Mouse (Mus musculus) midbrain, embryonic 13.5 days (tissue): Measurements from ENCODE around the gene Bpifc. TPM values are rescaled to one million over a fixed set of nuclear protein-coding genes. Genes with fewer than 3 reads are reported as not detected.

Source experiments
- ATAC-seq: fragments of 200-750 bp; cut with Nextera tagmentation; 2 replicates; pipeline ENCODE4 v1.8.0; 2017; ENCODE audit warnings: mild to moderate bottlenecking, moderate TSS enrichment, moderate library complexity
- H3K27ac ChIP-seq: fragments of 300-500 bp; sonication (generic); 2 replicates; pipeline ENCODE4 v1.5.1; 2015; ENCODE audit warnings: inconsistent platforms, mild to moderate bottlenecking, moderate library complexity
- H3K27me3 ChIP-seq: fragments of 300-500 bp; sonication (generic); 2 replicates; pipeline ENCODE4 v1.6.1; 2015; ENCODE audit warnings: mild to moderate bottlenecking, inconsistent platforms
- H3K36me3 ChIP-seq: fragments of 300-500 bp; sonication (generic); 2 replicates; pipeline ENCODE4 v1.6.1; 2015; ENCODE audit warnings: mild to moderate bottlenecking, inconsistent platforms
- H3K4me1 ChIP-seq: fragments of 300-500 bp; sonication (generic); replicated peaks from 2 replicates; pipeline ENCODE4 v1.6.1; 2015; ENCODE audit warnings: inconsistent platforms
- H3K4me2 ChIP-seq: fragments of 300-500 bp; sonication (generic); replicated peaks from 2 replicates; pipeline ENCODE4 v1.6.1; 2015; ENCODE audit warnings: moderate library complexity, mild to moderate bottlenecking, inconsistent platforms
- H3K4me3 ChIP-seq: fragments of 300-500 bp; sonication (generic); replicated peaks from 2 replicates; pipeline ENCODE4 v1.5.1; 2015; ENCODE audit warnings: mild to moderate bottlenecking, inconsistent platforms
- H3K9ac ChIP-seq: fragments of 300-500 bp; sonication (generic); replicated peaks from 2 replicates; pipeline ENCODE4 v1.6.1; 2015; ENCODE audit warnings: mild to moderate bottlenecking, inconsistent platforms
- H3K9me3 ChIP-seq: fragments of 300-500 bp; sonication (generic); 2 replicates; pipeline ENCODE4 v1.6.1; 2016; ENCODE audit warnings: mild to moderate bottlenecking, inconsistent platforms
- WGBS: fragments of 180-500 bp; shearing (Covaris S2); methylation state at CpG from one replicate; pipeline ENCODE4 v1.1.7; 2015; 5-methylcytosine and 5-hydroxymethylcytosine counted together
- polyA plus RNA-seq: library from polyadenylated mRNA; unstranded; fragments of >200 nt; fragmentation: Nextera tagmentation; extraction: Ambion mirVana; gene quantifications from 2 replicates; pipeline ENCODE4 v1.2.1, GENCODE M21; 2015

The Bpifc gene
- not detected in 2 replicates for polyA plus RNA-seq

DNA sequence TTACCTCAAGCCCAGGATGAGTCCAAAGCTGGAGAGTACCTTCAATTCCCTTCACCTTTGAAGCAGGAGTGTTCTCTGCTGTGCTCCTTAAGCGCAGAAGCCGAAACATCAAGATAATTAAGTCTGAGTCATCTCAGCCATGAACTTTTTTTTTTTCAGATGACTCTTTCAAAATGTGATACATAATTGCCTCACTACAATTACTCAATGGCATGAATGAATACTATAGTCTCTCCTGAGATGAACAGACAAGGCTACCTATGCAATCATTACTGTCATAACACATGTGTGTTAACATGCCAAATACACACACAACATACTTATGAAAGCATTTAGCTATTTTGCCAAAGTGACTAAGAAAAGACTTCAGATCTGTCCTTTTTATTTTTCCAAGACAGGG is at the start of gene Bpifc:
Gene Bpifc, minus strand, starts transcription at position 115 of the 400 bp plus-strand sequence.
- Histone ChIP-seq H3K4me3 (no peak within 1 kb of the TSS), H3K9ac (no peak within 1 kb of the TSS), H3K27me3 (no peaks in the 10 kb centered on the region), H3K9me3 (no peaks in the 10 kb centered on the region), H3K4me2 (no peak within 1 kb of the TSS), H3K4me1 (no peaks in the 10 kb centered on the region), H3K36me3 (no peaks in the 10 kb centered on the region), H3K27ac (no peak within 1 kb of the TSS)
- WGBS, result 96% methylated on average over 2 of the region's 2 CpGs
- ATAC-seq, result no peak

DNA sequence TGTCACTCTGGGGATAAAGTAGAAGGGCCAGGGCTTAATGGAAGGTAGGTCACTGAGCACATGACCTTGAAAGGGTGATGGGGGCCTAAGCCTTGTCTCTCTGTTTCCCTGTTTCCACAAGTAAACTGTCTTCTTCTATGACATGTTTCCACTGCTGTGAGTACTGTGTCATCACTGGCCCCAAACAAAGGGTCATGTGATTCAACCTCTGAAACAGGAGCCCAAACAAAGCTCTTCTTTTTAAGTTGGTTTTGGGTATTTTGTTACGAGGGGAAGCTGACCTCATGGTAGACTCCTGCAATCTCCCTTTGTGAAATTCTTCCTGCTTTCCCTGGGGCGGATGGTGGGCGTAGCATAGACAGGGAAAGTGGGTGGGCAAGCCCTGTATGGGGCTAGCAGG is 48.6 kb upstream of the Bpifc start:
- H3K27ac ChIP-seq, result no peak overlapping the region
- 61% methylated on average over 3 of the region's 3 CpGs for WGBS
- ATAC-seq, result no peak

DNA sequence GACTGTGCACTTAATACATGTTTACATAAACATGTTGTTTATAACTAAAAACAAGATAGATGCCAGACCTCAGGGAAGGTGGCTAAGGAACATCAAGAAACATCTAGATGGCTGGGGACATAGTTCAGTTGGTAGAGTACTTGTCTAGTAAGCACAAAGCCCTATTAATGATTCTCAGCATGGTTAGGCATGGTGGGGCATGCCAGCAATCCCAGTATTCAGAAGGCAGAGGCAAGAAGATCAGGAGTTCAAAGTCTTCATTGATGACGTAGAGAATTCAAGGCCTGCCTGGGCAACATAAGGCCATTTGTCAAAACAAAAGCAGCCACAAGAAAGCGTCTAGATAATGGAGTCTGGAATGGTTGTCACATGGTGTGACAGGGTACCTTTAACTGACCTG is 46.0 kb upstream of the Bpifc start:
- no peak overlapping the region for H3K4me3 ChIP-seq
- H3K9ac ChIP-seq, result no peak overlapping the region
- no peaks in the 10 kb centered on the region for H3K4me1 ChIP-seq
- no peak overlapping the region for H3K4me2 ChIP-seq
- no peaks in the 10 kb centered on the region for H3K27me3 ChIP-seq
- H3K27ac ChIP-seq, result no peak overlapping the region
- peaks cover 40% of the 10 kb centered on the region for H3K36me3 ChIP-seq
- no peak for ATAC-seq
- H3K9me3 ChIP-seq, result no peaks in the 10 kb centered on the region
- 66% methylated on average over 2 of the region's 2 CpGs for WGBS

More for the DNA sequence above, 48.6 kb upstream of the Bpifc start:
- H3K4me1 ChIP-seq, result peaks cover 3% of the 10 kb centered on the region; the same call in 1 of the 2 replicates
- no peak overlapping the region for H3K4me2 ChIP-seq
- no peaks in the 10 kb centered on the region for H3K9me3 ChIP-seq
- no peaks in the 10 kb centered on the region for H3K27me3 ChIP-seq
- peaks cover 22% of the 10 kb centered on the region for H3K36me3 ChIP-seq
- H3K9ac ChIP-seq, result no peak overlapping the region
- H3K4me3 ChIP-seq, result no peak overlapping the region

DNA sequence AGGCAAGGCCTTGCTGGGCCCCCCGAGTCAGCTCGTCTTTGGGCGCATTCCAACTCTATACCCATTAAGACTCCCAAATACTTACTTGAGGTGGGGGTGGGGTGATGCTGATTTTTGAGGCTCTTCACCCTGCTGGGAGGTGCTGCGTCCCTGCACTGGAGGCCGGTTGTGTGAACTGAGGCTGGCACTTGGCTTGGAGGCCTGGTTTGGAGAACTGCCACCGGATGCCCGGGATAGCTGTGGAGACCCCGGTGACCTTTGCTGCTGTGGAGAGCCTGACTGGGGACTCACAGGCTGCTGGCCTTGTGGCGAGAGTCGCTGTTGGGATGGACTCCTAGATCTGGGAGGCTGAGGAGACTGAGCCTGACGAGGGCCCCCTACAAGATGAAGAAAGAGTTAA is 45.6 kb upstream of the Bpifc start:
- no peaks in the 10 kb centered on the region for H3K27me3 ChIP-seq
- no peak for ATAC-seq
- no peak overlapping the region for H3K4me2 ChIP-seq
- peaks cover 39% of the 10 kb centered on the region for H3K36me3 ChIP-seq
- no peak overlapping the region for H3K4me3 ChIP-seq
- H3K9ac ChIP-seq, result no peak overlapping the region
- no peaks in the 10 kb centered on the region for H3K9me3 ChIP-seq
- WGBS, result 89% methylated on average over 11 of the region's 11 CpGs
- H3K27ac ChIP-seq, result no peak overlapping the region
- no peaks in the 10 kb centered on the region for H3K4me1 ChIP-seq

DNA sequence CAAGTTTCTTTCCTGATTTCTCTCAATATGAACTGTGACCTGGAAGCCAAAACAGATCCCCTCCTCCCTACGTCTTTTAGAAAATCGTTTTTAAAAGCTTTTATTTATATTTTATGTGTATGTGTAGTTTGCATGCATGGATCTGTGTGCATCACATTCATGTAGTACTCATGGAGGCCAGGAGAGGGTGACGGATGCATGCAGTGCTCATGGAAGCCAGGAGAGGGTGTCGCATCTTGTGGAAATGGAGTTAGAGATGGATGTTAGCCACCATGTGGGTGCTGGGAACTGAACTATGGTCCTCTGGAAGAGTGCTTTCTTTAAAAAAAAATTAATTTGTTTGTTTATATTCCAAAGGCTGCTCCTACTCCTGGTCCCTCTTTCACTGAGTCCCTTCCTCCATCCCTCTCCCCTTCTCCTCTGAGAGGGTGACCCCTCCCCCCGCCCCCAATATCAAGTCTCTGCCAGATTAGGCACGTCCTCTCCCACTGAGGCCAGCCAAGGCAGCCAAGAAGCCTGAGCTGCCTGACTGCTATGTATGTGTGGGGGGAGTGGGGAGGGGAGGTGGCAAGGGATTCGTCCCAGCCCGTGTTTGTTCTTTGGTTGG is 44.7 kb upstream of the Bpifc start:
- 88% methylated on average over 8 of the region's 8 CpGs for WGBS
- Histone ChIP-seq H3K36me3 (peaks cover 39% of the 10 kb centered on the region), H3K27me3 (no peaks in the 10 kb centered on the region), H3K4me2 (no peak overlapping the region), H3K4me1 (no peaks in the 10 kb centered on the region), H3K27ac (no peak overlapping the region), H3K9me3 (no peaks in the 10 kb centered on the region), H3K9ac (no peak overlapping the region), H3K4me3 (no peak overlapping the region)
- ATAC-seq, result no peak

DNA sequence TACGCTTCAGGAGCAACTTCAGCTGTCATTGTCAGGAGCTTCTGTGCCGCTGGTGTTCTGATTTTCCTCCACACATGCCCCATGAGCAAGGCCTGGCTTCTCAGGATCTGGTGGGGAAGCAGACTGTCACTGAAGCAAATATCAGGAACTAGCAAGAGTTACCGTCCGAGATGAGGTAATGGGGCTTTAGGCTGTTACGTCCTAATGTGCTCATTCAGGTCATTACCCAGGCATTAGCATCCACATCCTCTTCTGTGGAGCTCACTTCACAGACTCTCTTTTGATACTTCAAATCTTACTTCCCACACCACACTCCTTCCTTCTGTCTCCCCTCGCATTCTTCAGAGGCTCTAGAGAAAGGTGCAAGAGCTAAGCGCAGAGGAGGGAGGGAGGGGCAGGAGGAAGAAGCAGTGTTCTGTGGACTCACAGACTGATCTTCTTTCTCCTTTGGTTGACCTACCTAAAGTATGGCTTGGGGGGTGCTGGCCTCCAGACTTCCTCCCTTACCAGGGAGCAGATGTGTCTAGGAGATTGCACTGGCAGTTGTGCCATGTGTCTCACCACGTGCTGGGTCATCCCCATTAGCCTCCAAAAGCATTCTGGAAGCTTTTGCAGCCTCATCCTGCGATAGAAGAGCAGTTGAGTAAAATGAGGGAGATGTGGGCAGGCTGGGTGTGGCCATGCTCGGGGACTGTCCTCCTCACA is 41.3 kb upstream of the Bpifc start:
- H3K27me3 ChIP-seq, result no peaks in the 10 kb centered on the region
- no peaks in the 10 kb centered on the region for H3K4me1 ChIP-seq
- peaks cover 39% of the 10 kb centered on the region for H3K36me3 ChIP-seq
- H3K9ac ChIP-seq, result no peak overlapping the region
- no peak overlapping the region for H3K4me2 ChIP-seq
- ATAC-seq, result no peak
- no peak overlapping the region for H3K4me3 ChIP-seq
- H3K9me3 ChIP-seq, result no peaks in the 10 kb centered on the region
- no peak overlapping the region for H3K27ac ChIP-seq
- WGBS, result 88% methylated on average over 10 of the region's 10 CpGs

DNA sequence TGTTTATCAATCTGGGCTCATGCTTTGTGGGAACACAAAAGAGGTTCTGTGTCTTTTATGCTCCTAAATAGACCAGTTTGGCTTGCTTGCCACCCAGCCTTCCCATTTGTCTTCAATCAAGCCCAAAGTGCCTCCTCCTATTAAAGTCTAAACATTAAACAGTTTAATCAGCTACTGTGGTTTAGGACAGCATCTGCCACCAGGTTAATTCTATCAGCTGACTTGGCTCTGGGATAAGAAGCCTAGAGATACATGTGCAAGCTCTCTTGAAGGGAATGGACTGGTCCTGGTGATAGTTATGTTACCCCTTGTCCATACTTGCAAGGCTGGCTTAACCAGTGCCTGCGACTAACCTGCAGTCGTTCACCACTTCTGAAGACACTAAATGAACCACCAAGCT is 38.8 kb upstream of the Bpifc start:
- Histone ChIP-seq H3K4me1 (no peaks in the 10 kb centered on the region), H3K27ac (no peak overlapping the region), H3K36me3 (peaks cover 22% of the 10 kb centered on the region), H3K4me3 (no peak overlapping the region), H3K9ac (no peak overlapping the region), H3K4me2 (no peak overlapping the region), H3K9me3 (no peaks in the 10 kb centered on the region), H3K27me3 (no peaks in the 10 kb centered on the region)
- 96% methylated on average over 2 of the region's 2 CpGs for WGBS
- no peak for ATAC-seq

DNA sequence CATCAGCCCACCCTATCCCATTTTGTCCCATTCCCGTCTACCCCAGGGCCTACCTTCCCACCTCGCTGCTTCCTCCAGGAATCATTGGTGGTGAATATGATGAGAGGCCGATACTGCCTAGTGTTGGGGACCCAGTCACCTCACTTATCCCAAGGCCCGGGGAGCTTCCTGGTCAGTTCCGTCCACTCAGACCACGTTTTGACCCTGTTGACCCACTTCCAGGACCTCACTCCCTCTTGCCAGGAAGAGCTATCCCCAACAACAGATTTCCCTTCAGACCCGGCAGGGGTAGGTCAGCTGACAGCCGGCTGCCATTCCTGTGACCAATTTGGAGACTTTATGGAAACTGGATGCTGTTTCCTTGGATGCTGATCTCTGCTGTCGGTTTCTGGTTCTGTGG is 36.1 kb upstream of the Bpifc start:
- no peaks in the 10 kb centered on the region for H3K9me3 ChIP-seq
- peaks cover under 1% of the 10 kb centered on the region; the same call in 1 of the 2 replicates for H3K36me3 ChIP-seq
- no peaks in the 10 kb centered on the region for H3K4me1 ChIP-seq
- ATAC-seq, result no peak
- H3K4me2 ChIP-seq, result no peak overlapping the region
- H3K9ac ChIP-seq, result no peak overlapping the region
- H3K27ac ChIP-seq, result no peak overlapping the region
- WGBS, result 90% methylated on average over 9 of the region's 9 CpGs
- no peak overlapping the region for H3K4me3 ChIP-seq
- no peaks in the 10 kb centered on the region for H3K27me3 ChIP-seq

DNA sequence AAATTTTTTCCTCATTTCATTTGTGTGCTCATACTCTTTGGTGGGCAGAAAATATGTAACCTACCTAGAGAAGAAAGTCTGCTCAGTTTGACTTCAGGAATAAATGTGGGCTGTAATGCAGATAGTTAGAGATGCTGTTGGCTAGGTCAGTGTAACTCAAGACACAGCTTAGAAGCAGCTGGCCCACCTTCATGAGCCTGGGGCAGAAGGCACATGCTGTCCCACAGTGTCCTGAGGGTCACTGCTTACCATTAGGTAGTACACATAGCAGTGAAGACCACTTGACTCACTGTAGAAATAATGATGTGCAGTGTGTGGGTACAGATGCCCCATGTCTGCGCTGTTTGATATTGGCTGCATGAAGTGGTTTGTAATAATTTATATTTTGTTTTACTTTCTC is 34.7 kb upstream of the Bpifc start:
- no peak for ATAC-seq
- Histone ChIP-seq H3K4me2 (no peak overlapping the region), H3K36me3 (no peaks in the 10 kb centered on the region), H3K4me1 (no peaks in the 10 kb centered on the region), H3K9ac (no peak overlapping the region), H3K27me3 (no peaks in the 10 kb centered on the region), H3K4me3 (no peak overlapping the region), H3K27ac (no peak overlapping the region), H3K9me3 (no peaks in the 10 kb centered on the region)
- 100% methylated on average over 1 of the region's 1 CpGs for WGBS

DNA sequence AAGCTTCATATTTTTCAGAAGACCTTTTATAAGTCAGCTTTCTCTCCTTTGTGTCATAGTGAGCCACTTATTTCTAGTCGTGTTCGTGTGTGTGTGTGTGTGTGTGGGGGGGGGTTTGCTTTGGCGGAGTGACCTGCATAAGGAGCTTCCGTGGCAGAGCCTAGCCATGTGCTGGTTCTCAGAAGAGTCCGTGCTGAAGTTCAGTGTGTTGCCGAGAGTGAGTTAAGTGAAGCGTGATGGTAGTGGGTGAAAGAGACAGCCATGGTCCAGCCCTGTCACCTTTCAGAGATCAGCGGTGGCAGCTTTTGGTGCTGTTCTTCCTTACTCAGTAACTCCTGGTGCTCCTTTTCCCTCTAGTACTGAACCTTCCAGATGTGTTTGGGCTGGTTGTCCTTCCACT is 32.4 kb upstream of the Bpifc start:
- H3K36me3 ChIP-seq, result no peaks in the 10 kb centered on the region
- H3K4me1 ChIP-seq, result no peaks in the 10 kb centered on the region
- H3K9me3 ChIP-seq, result no peaks in the 10 kb centered on the region
- no peak overlapping the region for H3K4me2 ChIP-seq
- H3K4me3 ChIP-seq, result no peak overlapping the region
- WGBS, result 80% methylated on average over 8 of the region's 8 CpGs
- no peaks in the 10 kb centered on the region for H3K27me3 ChIP-seq
- no peak overlapping the region for H3K9ac ChIP-seq
- no peak for ATAC-seq
- no peak overlapping the region for H3K27ac ChIP-seq

DNA sequence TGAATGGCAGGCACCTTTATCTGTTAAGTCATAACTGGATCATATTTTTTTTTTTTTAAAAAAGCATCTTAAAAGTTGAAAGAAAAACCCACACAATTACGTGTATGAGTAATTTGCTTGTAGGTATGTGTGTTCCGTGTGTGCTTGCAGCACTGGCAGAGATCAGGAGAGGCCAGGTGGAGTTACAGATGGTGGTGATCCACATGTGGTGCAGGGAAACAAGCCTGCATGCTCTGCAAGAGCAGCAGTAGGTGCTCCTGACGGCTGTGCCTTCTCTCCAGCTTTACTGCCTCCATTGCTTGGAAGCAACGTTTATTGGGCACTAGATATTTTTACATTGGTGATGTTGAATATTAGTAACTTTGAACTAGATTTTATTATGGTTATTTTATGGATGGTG is 32.0 kb upstream of the Bpifc start:
- Histone ChIP-seq H3K36me3 (no peaks in the 10 kb centered on the region), H3K9ac (no peak overlapping the region), H3K4me1 (no peaks in the 10 kb centered on the region), H3K4me3 (no peak overlapping the region), H3K9me3 (no peaks in the 10 kb centered on the region), H3K27me3 (no peaks in the 10 kb centered on the region), H3K4me2 (no peak overlapping the region), H3K27ac (no peak overlapping the region)
- WGBS, result 87% methylated on average over 4 of the region's 4 CpGs
- ATAC-seq, result no peak

DNA sequence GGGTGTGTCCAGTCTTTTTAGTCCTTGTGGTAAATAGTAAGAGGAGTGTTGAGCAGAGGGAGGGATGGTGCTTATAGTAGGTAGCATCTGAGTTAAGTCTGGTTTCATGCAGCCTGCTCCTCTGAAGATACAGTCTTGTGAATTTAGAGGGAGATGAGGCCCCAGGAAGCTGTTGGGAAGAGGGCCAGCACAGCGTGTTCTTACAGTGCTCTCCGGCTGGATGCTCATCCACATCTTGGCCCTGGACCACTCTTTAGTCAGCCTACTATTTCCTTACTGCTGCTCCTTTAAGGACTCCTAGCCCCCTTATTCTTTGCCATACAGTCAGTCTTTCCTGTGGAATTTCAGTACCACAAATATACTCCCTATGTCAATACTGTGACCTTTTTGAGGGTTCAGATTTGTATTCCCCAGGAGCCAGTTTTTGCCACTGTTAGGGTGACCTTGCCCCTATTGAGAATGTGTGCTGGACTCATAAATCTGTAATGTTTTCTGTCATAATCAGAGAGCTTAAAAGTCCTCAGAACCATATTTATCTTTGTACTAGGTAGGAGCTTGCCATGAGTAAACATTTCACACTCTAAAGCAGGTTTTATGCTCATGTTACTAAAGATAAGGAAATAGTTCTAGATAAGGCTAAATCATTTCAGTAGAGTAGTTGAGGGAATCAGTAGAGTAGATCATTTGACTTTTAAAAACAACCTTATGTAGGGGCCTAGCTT is 22.5 kb upstream of the Bpifc start:
- WGBS, result 100% methylated on average over 2 of the region's 2 CpGs
- Histone ChIP-seq H3K4me3 (no peak overlapping the region), H3K27ac (no peak overlapping the region), H3K4me2 (no peak overlapping the region), H3K9ac (no peak overlapping the region), H3K36me3 (0 out of 2 replicates have a peak, but pooled peaks cover 3% of the 10 kb centered on the region), H3K27me3 (no peaks in the 10 kb centered on the region), H3K4me1 (no peaks in the 10 kb centered on the region), H3K9me3 (no peaks in the 10 kb centered on the region)
- no peak for ATAC-seq
